Mouse (Mus musculus) forebrain, embryonic 13.5 days (tissue): ENCODE data around the gene Adamts9. TPM values are rescaled to one million over a fixed set of nuclear protein-coding genes. Genes with fewer than 3 reads are reported as not detected.

Source experiments
- ATAC-seq: fragments of 200-750 bp; cut with Nextera tagmentation; 2 replicates; pipeline ENCODE4 v1.8.0; 2017
- H3K27ac ChIP-seq: fragments of 300-500 bp; sonication (generic); 2 replicates; pipeline ENCODE4 v1.5.1; 2015; ENCODE audit warnings: inconsistent platforms, mild to moderate bottlenecking, moderate library complexity
- H3K27me3 ChIP-seq: fragments of 300-500 bp; sonication (generic); 2 replicates; pipeline ENCODE4 v1.6.1; 2015; ENCODE audit warnings: mild to moderate bottlenecking, inconsistent platforms
- H3K36me3 ChIP-seq: fragments of 300-500 bp; sonication (generic); 2 replicates; pipeline ENCODE4 v1.6.1; 2015; ENCODE audit warnings: mild to moderate bottlenecking, inconsistent platforms; ENCODE audit not compliant: poor library complexity, severe bottlenecking
- H3K4me1 ChIP-seq: fragments of 300-500 bp; sonication (generic); 2 replicates; pipeline ENCODE4 v1.6.1; 2015; ENCODE audit warnings: inconsistent platforms
- H3K4me2 ChIP-seq: fragments of 300-500 bp; sonication (generic); 2 replicates; pipeline ENCODE4 v1.6.1; 2015; ENCODE audit warnings: inconsistent platforms, mild to moderate bottlenecking, moderate library complexity
- H3K4me3 ChIP-seq: fragments of 300-500 bp; sonication (generic); 2 replicates; pipeline ENCODE4 v1.5.1; 2015; ENCODE audit warnings: mild to moderate bottlenecking, inconsistent platforms
- H3K9ac ChIP-seq: fragments of 300-500 bp; sonication (generic); 2 replicates; pipeline ENCODE4 v1.6.1; 2015; ENCODE audit warnings: mild to moderate bottlenecking, inconsistent platforms
- H3K9me3 ChIP-seq: fragments of 300-500 bp; sonication (generic); replicated peaks from 2 replicates; pipeline ENCODE4 v1.6.1; 2016; ENCODE audit warnings: inconsistent platforms
- WGBS: fragments of 180-500 bp; shearing (Covaris S2); methylation state at CpG from one replicate; pipeline ENCODE4 v1.1.7; 2015; 5-methylcytosine and 5-hydroxymethylcytosine counted together
- polyA plus RNA-seq: library from polyadenylated mRNA; unstranded; fragments of >200 nt; fragmentation: Nextera tagmentation; extraction: Ambion mirVana; gene quantifications from 2 replicates; pipeline ENCODE4 v1.2.1, GENCODE M21; 2015

Gene Adamts9
- polyA plus RNA-seq, 1 experiment from 2014 or later, result 0.89 TPM

DNA sequence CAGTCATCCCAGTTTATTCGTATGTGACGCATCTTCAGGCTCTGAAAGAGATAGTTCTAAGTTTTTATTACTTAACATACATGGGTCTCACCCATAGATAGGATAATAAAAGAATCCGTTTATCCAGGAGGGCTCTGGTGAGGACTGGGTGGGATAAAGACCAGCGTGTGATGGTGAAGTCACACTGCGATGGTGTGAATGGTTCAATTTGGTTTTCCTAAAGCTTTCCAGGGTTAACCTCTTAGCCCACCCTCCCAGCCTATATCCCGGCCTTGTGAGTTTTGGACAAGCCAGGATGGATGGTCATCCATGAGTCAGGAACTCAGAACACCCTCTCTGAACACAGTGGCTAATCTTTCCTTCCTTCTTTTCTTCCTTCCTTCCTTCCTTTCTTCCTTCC lies 17.7 kb upstream of the Adamts9 start:
- Histone ChIP-seq H3K9me3 (0 out of 2 replicates have a peak, but pooled peaks cover 5% of the 10 kb centered on the region), H3K27ac (no peak overlapping the region), H3K4me1 (no peaks in the 10 kb centered on the region), H3K4me3 (no peak overlapping the region), H3K36me3 (no peaks in the 10 kb centered on the region), H3K9ac (no peak overlapping the region), H3K27me3 (peaks cover 3% of the 10 kb centered on the region; the same call in 1 of the 2 replicates), H3K4me2 (no peak overlapping the region)
- 95% methylated on average over 6 of the region's 6 CpGs for whole genome bisulfite sequencing
- no peak for ATAC-seq

DNA sequence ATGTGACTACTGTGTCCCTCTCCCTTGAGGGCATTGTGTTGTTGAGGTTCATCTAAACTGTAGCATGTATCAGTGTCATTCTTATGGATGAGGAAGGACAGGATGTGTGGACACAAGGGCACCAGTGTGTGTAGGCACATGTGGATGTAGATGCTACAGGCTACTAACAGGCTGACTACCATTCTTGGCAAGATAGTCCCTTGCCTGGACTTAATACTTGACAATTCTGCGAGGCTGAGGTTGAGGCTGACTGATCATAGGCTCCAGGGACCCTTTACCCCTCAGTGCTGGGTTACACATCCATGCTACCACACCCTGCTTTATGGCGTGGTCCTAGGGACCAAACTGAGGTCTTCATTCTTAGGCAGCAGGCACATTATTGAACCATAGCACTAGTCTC lies 16.1 kb upstream of the Adamts9 start:
- no peak overlapping the region for H3K4me2 ChIP-seq
- ATAC-seq, result no peak
- H3K9me3 ChIP-seq, result no peaks in the 10 kb centered on the region
- peaks cover 3% of the 10 kb centered on the region; the same call in 1 of the 2 replicates for H3K27me3 ChIP-seq
- WGBS, result 89% methylated on average over 2 of the region's 2 CpGs
- H3K27ac ChIP-seq, result no peak overlapping the region
- no peak overlapping the region for H3K4me3 ChIP-seq
- H3K36me3 ChIP-seq, result no peaks in the 10 kb centered on the region
- no peaks in the 10 kb centered on the region for H3K4me1 ChIP-seq
- H3K9ac ChIP-seq, result no peak overlapping the region

DNA sequence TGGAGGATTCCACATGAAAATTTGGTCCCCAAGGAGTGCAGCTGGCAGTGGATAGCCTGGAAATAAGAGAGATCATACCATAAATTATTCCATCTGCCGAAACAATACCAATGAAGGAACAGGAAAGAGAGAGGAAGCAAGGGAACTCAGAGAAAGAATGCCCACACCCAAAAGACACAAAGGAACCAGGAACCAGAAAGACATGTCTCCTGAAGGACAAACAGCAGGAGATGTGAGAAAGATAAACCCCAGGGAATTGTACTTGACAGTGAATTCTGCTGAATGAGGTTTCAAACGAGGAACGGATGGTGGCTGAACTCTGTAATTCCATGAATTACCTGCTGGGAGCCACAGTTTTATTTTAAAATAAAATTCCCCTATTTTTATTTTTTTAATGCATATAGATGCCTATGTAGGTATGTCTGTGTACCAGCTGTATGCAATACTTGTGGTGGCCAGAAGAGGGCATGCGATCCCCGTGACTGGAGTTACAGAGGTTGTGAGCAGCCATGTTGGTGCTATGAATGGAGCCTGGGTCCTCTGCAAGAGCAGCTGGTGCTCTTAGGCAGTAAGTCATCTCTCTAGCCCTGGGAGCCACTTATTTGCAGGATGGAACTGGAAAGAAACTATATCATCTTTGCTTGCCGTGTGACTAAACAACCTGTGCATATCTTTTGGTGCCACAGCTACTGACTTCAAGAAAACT lies 4.2 kb upstream of the Adamts9 start:
- H3K27me3 ChIP-seq, result peaks cover 39% of the 10 kb centered on the region
- H3K36me3 ChIP-seq, result 0 out of 2 replicates have a peak, but pooled peaks cover 4% of the 10 kb centered on the region
- peaks cover 17% of the 10 kb centered on the region for H3K9me3 ChIP-seq
- no peak overlapping the region for H3K4me2 ChIP-seq
- ATAC-seq, result no peak
- no peak overlapping the region for H3K9ac ChIP-seq
- H3K27ac ChIP-seq, result no peak overlapping the region
- H3K4me3 ChIP-seq, result no peak overlapping the region
- peaks cover 16% of the 10 kb centered on the region for H3K4me1 ChIP-seq
- WGBS, result 92% methylated on average over 6 of the region's 6 CpGs

DNA sequence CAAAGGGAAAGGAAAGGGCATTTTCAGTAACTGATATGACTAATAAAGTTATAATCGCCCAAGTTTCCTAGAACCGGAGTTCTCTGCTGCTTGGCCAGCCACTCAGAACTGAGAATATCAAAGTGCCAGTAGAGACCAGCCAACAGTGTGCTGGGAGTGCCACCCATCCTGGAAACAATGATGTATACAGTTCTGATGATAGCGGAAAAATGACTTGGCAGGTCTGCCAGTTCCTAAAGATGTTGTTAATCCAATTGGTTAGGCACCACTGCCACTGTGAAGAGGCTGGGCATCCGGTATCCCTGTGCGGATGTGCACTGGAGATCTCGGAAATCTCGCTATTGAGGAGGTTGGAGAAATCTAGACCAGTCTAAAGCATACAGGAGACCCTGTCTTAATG lies 1.4 kb upstream of the Adamts9 start:
- peaks cover 16% of the 10 kb centered on the region for H3K9me3 ChIP-seq
- H3K27me3 ChIP-seq, result peaks cover 60% of the 10 kb centered on the region
- no peak overlapping the region for H3K4me3 ChIP-seq
- H3K4me1 ChIP-seq, result peaks cover 43% of the 10 kb centered on the region
- H3K36me3 ChIP-seq, result 0 out of 2 replicates have a peak, but pooled peaks cover 3% of the 10 kb centered on the region
- WGBS, result 54% methylated on average over 7 of the region's 7 CpGs
- no peak overlapping the region for H3K9ac ChIP-seq
- no peak for ATAC-seq
- no peak overlapping the region for H3K4me2 ChIP-seq
- no peak overlapping the region for H3K27ac ChIP-seq

DNA sequence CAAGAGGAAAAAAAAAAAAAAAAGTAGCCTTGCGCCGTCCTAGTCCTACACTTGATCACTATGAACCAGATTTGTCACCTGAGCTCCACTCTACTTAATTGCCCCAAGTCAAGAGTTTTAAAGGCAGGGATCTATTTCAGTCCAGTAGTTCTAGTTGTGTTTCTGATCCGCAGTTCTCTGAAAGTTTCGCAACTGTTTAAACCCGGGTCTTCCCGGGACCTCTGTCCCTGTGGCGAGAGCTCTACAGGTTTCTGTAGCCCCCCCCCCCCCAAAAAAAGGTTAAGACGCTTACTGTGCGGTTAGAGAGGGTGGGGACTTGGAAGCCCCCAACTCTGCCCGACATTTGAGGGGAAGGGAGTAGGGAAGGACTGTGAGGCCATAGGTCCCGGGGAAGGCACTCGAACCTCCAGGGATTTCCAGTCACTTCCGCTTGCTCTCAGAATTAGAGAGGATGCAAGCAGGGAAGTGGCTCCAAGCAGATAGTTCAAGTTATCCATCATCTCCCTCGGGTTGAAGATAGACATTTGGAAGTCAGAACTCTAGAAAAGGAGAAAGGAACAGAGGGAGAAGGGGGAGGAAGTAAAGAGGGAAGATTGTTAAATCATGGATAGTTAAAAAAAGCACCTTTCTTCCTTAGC lies 875 bp upstream of the Adamts9 start:
- peaks cover 60% of the 10 kb centered on the region for H3K27me3 ChIP-seq
- peak overlapping the region; percentile 96 for H3K4me2 ChIP-seq
- peak overlapping the region; percentile 68; the same call in 1 of the 2 replicates for H3K9ac ChIP-seq
- H3K4me1 ChIP-seq, result peaks cover 43% of the 10 kb centered on the region
- WGBS, result 8% methylated on average over 14 of the region's 14 CpGs
- peaks cover 13% of the 10 kb centered on the region for H3K9me3 ChIP-seq
- H3K4me3 ChIP-seq, result peak overlapping the region; percentile 58
- no peak for ATAC-seq
- H3K27ac ChIP-seq, result no peak overlapping the region
- no peaks in the 10 kb centered on the region for H3K36me3 ChIP-seq

DNA sequence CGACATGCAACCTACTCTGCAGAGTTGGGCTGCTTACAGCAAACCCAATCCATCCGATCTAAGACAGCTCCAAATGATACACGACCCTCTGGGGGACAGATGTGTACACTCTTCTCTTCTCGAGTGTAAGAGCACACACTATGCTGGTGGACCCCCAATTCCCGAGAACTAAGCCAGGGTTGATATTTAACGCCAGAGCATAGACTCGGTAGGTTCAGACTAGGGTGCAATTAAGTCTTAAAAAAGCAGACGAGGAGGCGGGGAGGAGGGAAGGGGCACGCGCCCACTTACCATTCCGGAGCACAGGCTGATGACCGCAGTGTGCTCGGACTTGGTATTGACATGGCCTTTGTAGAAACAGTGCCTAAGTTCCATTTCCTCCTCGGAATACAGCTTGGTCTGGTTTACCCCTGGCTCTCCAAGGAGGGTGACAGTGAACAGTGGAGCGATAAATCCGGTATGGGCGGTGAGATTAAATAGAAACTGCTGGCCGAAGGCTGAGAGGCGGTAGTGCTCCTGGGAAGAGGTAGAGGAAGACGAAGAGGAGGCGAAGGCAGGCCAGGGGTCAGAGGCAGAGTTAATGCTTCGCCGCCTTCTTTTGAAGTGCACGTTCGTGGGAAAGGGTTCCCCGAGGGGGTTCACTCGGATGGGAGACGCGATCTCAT lies 1.4 kb downstream of the Adamts9 start:
- ATAC-seq, result 0 out of 2 replicates have a peak, but pooled peaks have one; percentile 2
- no peaks in the 10 kb centered on the region for H3K9me3 ChIP-seq
- peak overlapping the region; percentile 96 for H3K4me2 ChIP-seq
- under 1% methylated on average over 30 of the region's 30 CpGs for WGBS
- H3K4me1 ChIP-seq, result peaks cover 43% of the 10 kb centered on the region
- peaks cover 60% of the 10 kb centered on the region for H3K27me3 ChIP-seq
- peak overlapping the region; percentile 58 for H3K4me3 ChIP-seq
- no peak overlapping the region for H3K27ac ChIP-seq
- H3K36me3 ChIP-seq, result no peaks in the 10 kb centered on the region
- peak overlapping the region; percentile 55 for H3K9ac ChIP-seq

DNA sequence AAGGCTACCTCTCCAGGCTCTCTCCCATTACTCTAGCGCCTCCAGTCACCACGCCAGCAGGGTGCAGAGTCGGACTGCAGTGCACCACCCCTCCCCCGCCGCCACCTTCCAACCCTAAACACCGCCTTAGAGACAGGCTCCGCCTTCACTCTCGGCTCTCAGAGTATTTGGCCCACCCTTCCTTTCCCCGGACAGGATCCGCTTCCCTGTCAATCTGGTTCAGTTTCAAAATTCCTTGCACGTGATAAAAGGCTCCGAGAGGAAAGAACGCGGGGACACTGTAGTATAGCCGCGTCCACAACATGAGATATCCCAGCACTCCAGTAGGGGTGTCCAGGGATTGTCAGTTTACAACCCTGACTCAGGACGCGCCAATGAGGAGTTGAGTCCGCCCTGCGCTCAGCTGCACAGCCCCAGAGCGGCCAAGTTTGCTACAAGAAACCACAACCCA lies 2.0 kb downstream of the Adamts9 start:
- peaks cover 56% of the 10 kb centered on the region for H3K27me3 ChIP-seq
- no peaks in the 10 kb centered on the region for H3K9me3 ChIP-seq
- peak overlapping the region; percentile 58 for H3K4me3 ChIP-seq
- no peak overlapping the region for H3K27ac ChIP-seq
- peak overlapping the region; percentile 96 for H3K4me2 ChIP-seq
- H3K9ac ChIP-seq, result peak overlapping the region; percentile 22; the same call in 1 of the 2 replicates
- peak; percentile 65 for ATAC-seq
- under 1% methylated on average over 21 of the region's 21 CpGs for WGBS
- H3K36me3 ChIP-seq, result no peaks in the 10 kb centered on the region
- H3K4me1 ChIP-seq, result peaks cover 43% of the 10 kb centered on the region

DNA sequence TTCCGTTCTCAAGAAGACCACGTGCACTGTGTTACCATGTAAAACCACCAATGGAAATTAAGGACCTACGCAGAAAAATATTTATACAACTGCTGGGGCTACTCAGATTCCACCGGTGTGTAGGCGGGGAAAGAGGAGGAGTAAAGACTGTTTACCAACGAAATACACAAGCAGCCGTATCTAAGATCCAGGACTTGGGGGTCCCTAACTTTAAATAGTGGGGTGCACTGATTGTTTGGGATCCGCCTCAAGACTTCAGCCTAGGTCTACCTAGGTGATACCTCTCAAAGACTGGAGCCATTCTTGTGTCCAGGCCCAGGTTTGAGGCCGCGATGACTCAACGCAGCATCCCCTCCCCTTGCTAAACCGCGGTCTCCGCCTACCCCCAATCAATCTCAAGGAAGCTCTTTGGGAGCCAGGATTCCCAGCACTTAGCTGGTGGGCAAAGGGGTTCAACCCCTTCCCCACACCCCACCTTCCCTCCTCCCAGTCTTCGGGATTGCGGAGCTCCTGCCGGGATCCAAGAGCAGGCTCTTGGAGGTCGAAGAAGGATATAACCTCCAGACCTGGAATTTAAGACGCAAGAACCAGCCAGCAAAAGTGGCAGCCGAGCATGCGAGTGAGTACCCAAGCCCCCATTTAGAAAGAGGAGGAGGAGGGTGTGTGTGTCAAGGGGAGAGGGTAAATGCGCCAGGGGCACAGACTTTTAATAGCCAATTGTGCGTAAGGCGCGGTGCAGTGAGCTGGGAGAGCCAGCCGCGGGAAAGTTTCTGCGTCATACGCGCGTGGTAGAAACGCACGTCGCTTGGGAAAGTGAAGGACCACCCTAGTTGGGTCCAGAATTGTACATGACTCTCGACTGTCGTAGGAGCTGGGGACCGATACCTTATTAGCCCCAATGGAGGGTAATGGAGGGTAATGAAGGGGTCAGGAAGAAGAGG lies 2.8 kb downstream of the Adamts9 start:
- Histone ChIP-seq H3K27me3 (peaks cover 50% of the 10 kb centered on the region), H3K9ac (peak overlapping the region; percentile 22), H3K4me3 (peak overlapping the region; percentile 58), H3K27ac (no peak overlapping the region), H3K4me2 (peak overlapping the region; percentile 96), H3K9me3 (no peaks in the 10 kb centered on the region), H3K4me1 (peaks cover 43% of the 10 kb centered on the region), H3K36me3 (no peaks in the 10 kb centered on the region)
- peak; percentile 14; the same call in 1 of the 2 replicates for ATAC-seq
- 2% methylated on average over 37 of the region's 37 CpGs for WGBS

DNA sequence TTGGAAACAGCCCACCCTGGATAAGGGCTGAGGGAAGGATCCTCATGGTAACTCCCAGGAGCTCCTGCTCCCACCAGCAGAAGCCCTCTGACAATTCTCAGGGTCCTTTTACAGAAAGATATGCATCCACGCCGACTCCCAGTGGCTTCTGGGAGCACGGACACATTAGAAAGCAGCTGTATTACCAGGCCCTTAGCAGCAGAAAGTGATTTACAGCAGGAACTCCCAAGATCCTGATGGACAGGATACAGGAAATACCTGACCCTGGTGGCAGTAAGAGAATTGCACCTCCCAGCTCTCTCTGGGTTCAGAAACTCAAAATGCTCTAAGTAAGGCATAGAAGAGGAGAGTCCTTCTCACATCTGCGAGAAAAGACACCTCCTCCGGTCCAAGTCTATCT lies 15.0 kb downstream of the Adamts9 start:
- Histone ChIP-seq H3K9ac (no peak overlapping the region), H3K4me1 (no peaks in the 10 kb centered on the region), H3K27me3 (no peaks in the 10 kb centered on the region), H3K27ac (no peak overlapping the region), H3K4me3 (no peak overlapping the region), H3K36me3 (no peaks in the 10 kb centered on the region), H3K4me2 (no peak overlapping the region), H3K9me3 (no peaks in the 10 kb centered on the region)
- WGBS, result 90% methylated on average over 5 of the region's 5 CpGs
- no peak for ATAC-seq

DNA sequence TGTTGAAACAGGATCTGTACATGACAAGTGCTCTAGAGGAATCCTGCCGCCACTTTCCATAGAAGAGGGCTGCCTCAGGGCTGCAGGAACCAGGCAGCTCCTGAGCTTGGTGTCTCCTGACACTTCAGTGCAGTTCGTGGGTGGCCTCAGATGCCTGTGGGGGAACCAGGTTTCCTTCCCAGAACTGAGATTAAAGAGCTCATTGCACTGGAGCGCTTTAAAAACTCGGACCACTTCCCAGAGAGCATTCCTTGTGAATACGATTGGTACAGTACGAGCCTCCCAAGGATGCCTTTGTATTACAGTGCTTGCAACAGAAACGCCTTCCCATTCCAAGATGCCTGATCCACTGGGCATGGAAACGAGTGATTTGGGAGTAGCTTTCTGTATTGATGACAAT lies 18.8 kb downstream of the Adamts9 start:
- Histone ChIP-seq H3K4me3 (no peak overlapping the region), H3K4me2 (no peak overlapping the region), H3K27me3 (no peaks in the 10 kb centered on the region), H3K36me3 (no peaks in the 10 kb centered on the region), H3K4me1 (no peaks in the 10 kb centered on the region), H3K9me3 (no peaks in the 10 kb centered on the region), H3K27ac (no peak overlapping the region), H3K9ac (no peak overlapping the region)
- no peak for ATAC-seq
- 68% methylated on average over 8 of the region's 8 CpGs for WGBS

DNA sequence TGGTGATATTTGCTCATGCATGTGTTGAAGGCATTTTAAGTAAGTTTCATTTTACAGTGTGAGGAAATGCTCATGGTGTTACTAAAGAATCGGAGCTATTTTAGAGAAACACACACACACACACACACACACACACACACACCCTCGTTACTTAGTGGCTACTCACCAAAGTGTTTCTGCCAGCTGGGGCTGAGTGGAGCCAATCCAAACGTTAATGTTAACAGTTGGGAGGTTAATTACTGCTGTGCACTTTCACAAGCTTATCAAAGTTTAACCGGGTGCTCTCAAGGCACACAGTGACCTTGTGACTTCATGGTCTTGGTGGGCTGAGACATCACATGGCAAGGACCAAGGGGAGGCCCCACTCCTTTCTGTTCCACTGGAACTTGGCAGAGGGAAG lies 21.4 kb downstream of the Adamts9 start:
- ATAC-seq, result no peak
- no peaks in the 10 kb centered on the region for H3K36me3 ChIP-seq
- 40% methylated on average over 4 of the region's 4 CpGs for WGBS
- no peaks in the 10 kb centered on the region for H3K4me1 ChIP-seq
- no peak overlapping the region for H3K27ac ChIP-seq
- no peaks in the 10 kb centered on the region for H3K27me3 ChIP-seq
- no peak overlapping the region for H3K4me3 ChIP-seq
- no peak overlapping the region for H3K4me2 ChIP-seq
- H3K9me3 ChIP-seq, result no peaks in the 10 kb centered on the region
- no peak overlapping the region for H3K9ac ChIP-seq
